Mouse (Mus musculus) midbrain, embryonic 16.5 days (tissue): Measurements from ENCODE around the gene Nap1l4. TPM values are rescaled to one million over a fixed set of nuclear protein-coding genes. Genes with fewer than 3 reads are reported as not detected.

Source experiments
- ATAC-seq: fragments of 200-750 bp; cut with Nextera tagmentation; 2 replicates; pipeline ENCODE4 v1.8.0; 2017; ENCODE audit warnings: moderate TSS enrichment
- H3K27ac ChIP-seq: fragments of 300-500 bp; sonication (generic); 2 replicates; pipeline ENCODE4 v1.5.1; 2014; ENCODE audit warnings: mild to moderate bottlenecking, low read length, mixed read lengths
- H3K27me3 ChIP-seq: fragments of 300-500 bp; sonication (generic); 2 replicates; pipeline ENCODE4 v1.6.1; 2014; ENCODE audit warnings: low read depth, low read length, mixed read lengths; ENCODE audit not compliant: control insufficient read depth, insufficient read depth
- H3K36me3 ChIP-seq: fragments of 300-500 bp; sonication (generic); 2 replicates; pipeline ENCODE4 v1.6.1; 2014; ENCODE audit warnings: mild to moderate bottlenecking, low read length, moderate library complexity, mixed read lengths; ENCODE audit not compliant: control insufficient read depth, insufficient read depth
- H3K4me1 ChIP-seq: fragments of 300-500 bp; sonication (generic); 2 replicates; pipeline ENCODE4 v1.6.1; 2014; ENCODE audit warnings: mild to moderate bottlenecking, low read length, mixed read lengths; ENCODE audit not compliant: control insufficient read depth, insufficient read depth
- H3K4me2 ChIP-seq: fragments of 300-500 bp; sonication (generic); 2 replicates; pipeline ENCODE4 v1.6.1; 2014; ENCODE audit warnings: mild to moderate bottlenecking, low read length, mixed read lengths
- H3K4me3 ChIP-seq: fragments of 300-500 bp; sonication (generic); 2 replicates; pipeline ENCODE4 v1.5.1; 2014; ENCODE audit warnings: low read depth, mild to moderate bottlenecking, low read length, moderate library complexity, mixed read lengths
- H3K9ac ChIP-seq: fragments of 300-500 bp; sonication (generic); 2 replicates; pipeline ENCODE4 v1.6.1; 2014; ENCODE audit warnings: low read depth, low read length, mixed read lengths
- H3K9me3 ChIP-seq: fragments of 300-500 bp; sonication (generic); replicated peaks from 2 replicates; pipeline ENCODE4 v1.6.1; 2014; ENCODE audit warnings: mild to moderate bottlenecking, low read length, mixed read lengths; ENCODE audit not compliant: control insufficient read depth, poor library complexity, severe bottlenecking
- WGBS: fragments of 180-500 bp; shearing (Covaris S2); extraction: QIAGEN DNeasy Blood & Tissue Kit; methylation state at CpG from one replicate; pipeline ENCODE4 v1.1.7; 2014; 5-methylcytosine and 5-hydroxymethylcytosine counted together
- polyA plus RNA-seq: library from polyadenylated mRNA; unstranded; fragments of >200 nt; fragmentation: Nextera tagmentation; extraction: Ambion mirVana; gene quantifications from 2 replicates; pipeline ENCODE4 v1.2.1, GENCODE M21; 2015

Nap1l4 gene
- polyA plus RNA-seq = 327 and 338 TPM in 2 replicates

DNA sequence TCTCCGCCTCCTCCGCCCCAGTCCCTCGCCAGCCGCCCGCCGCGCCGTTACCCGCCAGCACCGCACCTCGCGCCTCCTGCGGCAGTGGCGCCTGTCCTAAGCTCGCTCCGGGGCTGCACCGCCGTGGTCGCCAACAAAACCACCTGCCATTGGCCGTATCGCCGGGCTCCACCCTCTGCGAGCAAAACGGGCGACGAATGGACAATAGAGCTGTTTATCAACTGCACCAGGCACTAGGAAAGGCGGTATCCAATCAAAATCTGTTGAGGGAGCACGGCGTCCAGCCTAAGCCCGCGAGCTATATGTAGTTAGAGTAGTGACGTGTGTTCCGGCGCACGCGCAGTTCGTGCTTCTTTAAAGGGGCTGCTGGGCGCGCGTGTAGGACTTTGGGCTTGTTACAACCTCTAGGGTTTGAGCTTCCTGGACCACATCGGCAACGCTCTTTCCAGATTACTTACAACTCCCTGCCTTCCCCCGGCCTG, at the start of gene Nap1l4:
Gene Nap1l4, minus strand, starts transcription at position 131 of the 482 bp plus-strand sequence.
- Histone ChIP-seq H3K9ac (peak within 1 kb of the TSS; percentile 92), H3K4me2 (peak within 1 kb of the TSS; percentile 88), H3K36me3 (0 out of 2 replicates have a peak, but pooled peaks cover 3% of the 10 kb centered on the region), H3K27ac (peak within 1 kb of the TSS; percentile 85), H3K4me1 (peaks cover 28% of the 10 kb centered on the region), H3K27me3 (no peaks in the 10 kb centered on the region), H3K4me3 (peak within 1 kb of the TSS; percentile 96), H3K9me3 (no peaks in the 10 kb centered on the region)
- WGBS = 0% methylated on average over 34 of the region's 43 CpGs
- peak; percentile 99 for ATAC-seq

DNA sequence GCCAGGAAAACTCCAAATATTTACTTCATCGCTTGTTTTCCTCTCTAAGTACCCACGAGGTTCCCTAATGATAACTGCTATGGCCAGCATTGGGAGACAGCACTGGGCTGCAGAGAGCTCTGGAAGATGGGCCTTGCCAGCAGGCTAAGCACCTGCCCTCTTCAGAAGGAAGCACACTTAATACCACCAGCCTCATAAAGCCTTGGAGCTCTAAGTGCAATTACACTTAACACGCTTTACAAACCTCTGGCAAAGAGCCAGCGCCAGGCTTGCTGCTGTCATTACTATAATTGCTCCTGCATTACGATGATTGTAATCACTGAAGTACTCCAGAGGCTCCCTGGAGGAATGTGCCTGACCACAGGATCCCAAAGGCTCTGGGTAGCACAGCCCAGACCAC, 46.0 kb upstream of the Nap1l4 start:
- no peak overlapping the region for H3K9ac ChIP-seq
- H3K4me3 ChIP-seq = no peak overlapping the region
- H3K27ac ChIP-seq = no peak overlapping the region
- peaks cover 12% of the 10 kb centered on the region for H3K4me1 ChIP-seq
- WGBS = 78% methylated on average over 5 of the region's 5 CpGs
- H3K36me3 ChIP-seq = peaks cover 12% of the 10 kb centered on the region; the same call in 1 of the 2 replicates
- no peaks in the 10 kb centered on the region for H3K27me3 ChIP-seq
- no peak overlapping the region for H3K4me2 ChIP-seq
- ATAC-seq = no peak
- H3K9me3 ChIP-seq = no peaks in the 10 kb centered on the region

DNA sequence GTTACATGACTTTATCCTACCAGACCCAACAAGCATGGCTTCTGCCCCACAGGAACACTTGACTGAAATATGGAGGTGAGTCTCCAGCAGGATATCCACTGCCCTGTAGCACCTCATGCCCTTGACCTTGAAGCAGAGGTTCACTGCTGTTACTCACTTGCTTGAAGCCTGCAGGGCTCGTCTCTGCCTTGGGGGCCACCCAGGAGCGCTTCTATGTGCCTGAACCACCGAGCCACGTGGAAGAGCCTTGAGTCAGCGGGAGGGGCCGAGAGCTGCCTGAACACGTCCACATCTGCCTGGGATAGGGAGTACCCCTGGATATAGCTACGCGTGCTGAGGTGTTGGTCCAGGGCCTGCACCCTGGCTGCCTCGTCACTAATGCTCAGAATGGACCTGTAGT, 43.3 kb upstream of the Nap1l4 start:
- Histone ChIP-seq H3K4me2 (no peak overlapping the region), H3K9ac (no peak overlapping the region), H3K27ac (no peak overlapping the region), H3K4me1 (peaks cover 2% of the 10 kb centered on the region), H3K4me3 (no peak overlapping the region), H3K27me3 (no peaks in the 10 kb centered on the region), H3K36me3 (peaks cover 22% of the 10 kb centered on the region), H3K9me3 (no peaks in the 10 kb centered on the region)
- WGBS = 93% methylated on average over 10 of the region's 10 CpGs
- ATAC-seq = no peak

GRCm38 (mm10) chr7:143588006-143588405, 39.1 kb upstream of the Nap1l4 start:
- Histone ChIP-seq H3K9ac (no peak overlapping the region), H3K27ac (no peak overlapping the region), H3K9me3 (no peaks in the 10 kb centered on the region), H3K4me1 (no peaks in the 10 kb centered on the region), H3K4me2 (no peak overlapping the region), H3K36me3 (peaks cover 37% of the 10 kb centered on the region), H3K27me3 (no peaks in the 10 kb centered on the region), H3K4me3 (no peak overlapping the region)
- WGBS = 86% methylated on average over 4 of the region's 4 CpGs
- ATAC-seq = no peak

- H3K36me3 ChIP-seq = peaks cover 41% of the 10 kb centered on the region
- no peak overlapping the region for H3K27ac ChIP-seq
- H3K4me1 ChIP-seq = no peaks in the 10 kb centered on the region
- H3K4me3 ChIP-seq = no peak overlapping the region
- no peak overlapping the region for H3K4me2 ChIP-seq
- H3K9me3 ChIP-seq = no peaks in the 10 kb centered on the region
- H3K27me3 ChIP-seq = no peaks in the 10 kb centered on the region
- WGBS = 93% methylated on average over 5 of the region's 5 CpGs
- no peak for ATAC-seq
- H3K9ac ChIP-seq = no peak overlapping the region
Measured at GRCm38 (mm10) chr7:143587586-143587985, 38.7 kb upstream of the Nap1l4 start.

- no peak overlapping the region for H3K9ac ChIP-seq
- no peak overlapping the region for H3K27ac ChIP-seq
- ATAC-seq = no peak
- H3K4me3 ChIP-seq = no peak overlapping the region
- H3K27me3 ChIP-seq = no peaks in the 10 kb centered on the region
- no peaks in the 10 kb centered on the region for H3K9me3 ChIP-seq
- H3K36me3 ChIP-seq = peaks cover 37% of the 10 kb centered on the region
- 31% methylated on average over 3 of the region's 3 CpGs for WGBS
- H3K4me2 ChIP-seq = no peak overlapping the region
- no peaks in the 10 kb centered on the region for H3K4me1 ChIP-seq
Measured at GRCm38 (mm10) chr7:143583956-143584355, 35.0 kb upstream of the Nap1l4 start.

DNA sequence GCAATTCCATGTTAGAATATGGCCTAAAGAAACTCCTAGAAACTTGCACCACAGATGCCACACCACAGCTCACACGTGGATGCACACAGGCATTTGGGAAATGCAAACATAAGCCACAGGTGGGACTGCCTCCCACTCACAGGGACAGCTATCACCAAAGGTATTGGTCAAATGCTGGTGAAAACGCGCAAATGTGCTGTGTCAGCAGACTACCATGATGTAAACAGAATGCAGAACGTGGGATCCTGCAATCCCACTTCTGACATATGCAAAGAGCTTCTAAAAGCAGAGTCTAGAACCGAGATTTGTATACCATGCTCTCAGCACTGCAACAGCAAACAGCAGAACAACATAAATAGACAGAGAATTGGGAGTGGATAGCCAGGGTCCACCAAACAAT, 34.1 kb upstream of the Nap1l4 start:
- H3K27me3 ChIP-seq = no peaks in the 10 kb centered on the region
- no peaks in the 10 kb centered on the region for H3K9me3 ChIP-seq
- no peak overlapping the region for H3K9ac ChIP-seq
- no peak overlapping the region for H3K4me2 ChIP-seq
- no peak overlapping the region for H3K4me3 ChIP-seq
- peaks cover 33% of the 10 kb centered on the region for H3K36me3 ChIP-seq
- no peak for ATAC-seq
- whole genome bisulfite sequencing = 93% methylated on average over 5 of the region's 5 CpGs
- H3K4me1 ChIP-seq = no peaks in the 10 kb centered on the region
- H3K27ac ChIP-seq = no peak overlapping the region

GRCm38 (mm10) chr7:143575751-143576150, 26.8 kb upstream of the Nap1l4 start:
- no peaks in the 10 kb centered on the region for H3K4me1 ChIP-seq
- H3K4me3 ChIP-seq = no peak overlapping the region
- no peak overlapping the region for H3K9ac ChIP-seq
- no peak for ATAC-seq
- H3K27me3 ChIP-seq = no peaks in the 10 kb centered on the region
- 95% methylated on average over 11 of the region's 11 CpGs for WGBS
- no peak overlapping the region for H3K27ac ChIP-seq
- peaks cover 59% of the 10 kb centered on the region for H3K36me3 ChIP-seq
- no peaks in the 10 kb centered on the region for H3K9me3 ChIP-seq
- no peak overlapping the region for H3K4me2 ChIP-seq

DNA sequence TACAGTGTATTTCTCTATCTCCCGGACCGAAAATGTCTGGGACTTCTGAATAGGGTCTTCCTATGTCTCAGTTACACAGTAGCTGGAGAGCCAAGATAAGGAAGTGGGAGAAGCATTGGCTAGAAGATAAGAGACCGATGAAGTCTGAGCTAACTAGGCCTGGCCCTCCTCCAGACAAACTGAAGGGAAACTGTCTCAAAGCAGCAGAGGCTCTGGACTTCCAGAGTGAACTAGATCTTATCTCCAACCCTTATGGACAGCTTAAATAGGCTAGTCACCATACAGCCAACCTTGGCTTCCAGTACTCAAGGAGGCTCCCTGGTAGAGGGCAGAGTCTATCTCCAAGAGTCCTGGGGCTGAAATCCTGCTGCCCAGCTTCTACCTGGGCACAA, 16.7 kb upstream of the Nap1l4 start:
- 95% methylated on average over 3 of the region's 3 CpGs for WGBS
- no peak overlapping the region for H3K4me3 ChIP-seq

More for the DNA sequence above, 16.7 kb upstream of the Nap1l4 start:
- H3K27me3 ChIP-seq = no peaks in the 10 kb centered on the region
- H3K9ac ChIP-seq = no peak overlapping the region
- H3K4me2 ChIP-seq = no peak overlapping the region
- H3K36me3 ChIP-seq = peaks cover 51% of the 10 kb centered on the region
- no peak overlapping the region for H3K27ac ChIP-seq
- ATAC-seq = no peak
- H3K4me1 ChIP-seq = no peaks in the 10 kb centered on the region
- H3K9me3 ChIP-seq = no peaks in the 10 kb centered on the region
